Mouse (Mus musculus) adrenal gland, postnatal 14 days (tissue): ENCODE results near the gene Ankrd6. TPM values are rescaled to one million over a fixed set of nuclear protein-coding genes. Genes with fewer than 3 reads are reported as not detected.
"Not testable (repeated sequence)": the region's sequence is repeated elsewhere in the genome, so short reads cannot be mapped to it uniquely, and the experiment has no call there.

Experiments used
- DNase-seq: peaks from one replicate; pipeline ENCODE4 v3.0.0; 2021; ENCODE audit warnings: mixed read lengths
- long read RNA-seq, 2 experiments: library from polyadenylated mRNA; stranded (forward); transcript quantifications; one replicate each; pipeline ENCODE4 v2.0.0; 2021
- total RNA-seq: library from RNA; stranded (reverse); gene quantifications from 2 replicates; pipeline ENCODE4 v1.2.3, GENCODE M21; 2021

Gene Ankrd6
- 3.0 and 5.4 TPM in 2 replicates for total RNA-seq
- long read RNA-seq, experiment 1, full-length matches to known transcripts: 2 of 4 reads
- long read RNA-seq, experiment 1, partial matches to known transcripts: 0 of 4 reads
- long read RNA-seq, experiment 1, other reads (novel, unspliced or antisense): 2 of 4 reads
- long read RNA-seq, experiment 2: 0 reads

- peak; percentile 90 for DNase-seq
These were observed at the start of gene Ankrd6 for GRCm38 (mm10) chr4:32950356-32951034. Gene Ankrd6 (minus strand): TSS chr4:32950841.

- no peak for DNase-seq
These were observed 48.4 kb upstream of the Ankrd6 start for GRCm38 (mm10) chr4:32998996-32999395.

GRCm38 (mm10) chr4:32997571-32997970, 46.9 kb upstream of the Ankrd6 start:
- no peak for DNase-seq

- no peak for DNase-seq
These were observed 45.4 kb upstream of the Ankrd6 start for GRCm38 (mm10) chr4:32996083-32996482.

GRCm38 (mm10) chr4:32994168-32994567, 43.5 kb upstream of the Ankrd6 start:
- no peak for DNase-seq

- no peak for DNase-seq
These were observed 38.7 kb upstream of the Ankrd6 start for GRCm38 (mm10) chr4:32989346-32989745.

GRCm38 (mm10) chr4:32987006-32987405, 36.4 kb upstream of the Ankrd6 start:
- no peak for DNase-seq

GRCm38 (mm10) chr4:32985684-32986083, 35.0 kb upstream of the Ankrd6 start:
- DNase-seq: no peak

GRCm38 (mm10) chr4:32984801-32985675, 34.4 kb upstream of the Ankrd6 start:
- DNase-seq: peak; percentile 16

GRCm38 (mm10) chr4:32984242-32984641, 33.6 kb upstream of the Ankrd6 start:
- DNase-seq: no peak

GRCm38 (mm10) chr4:32983176-32984155, 32.8 kb upstream of the Ankrd6 start:
- DNase-seq: peak; percentile 82

GRCm38 (mm10) chr4:32982716-32983175, 32.1 kb upstream of the Ankrd6 start, which contains the start of gene Rragd:
Gene Rragd (plus strand): TSS chr4:32983037.
- DNase-seq: peak; percentile 52

- DNase-seq: no peak
These were observed 31.5 kb upstream of the Ankrd6 start for GRCm38 (mm10) chr4:32982041-32982715.

GRCm38 (mm10) chr4:32981617-32982016, 31.0 kb upstream of the Ankrd6 start:
- DNase-seq: no peak

GRCm38 (mm10) chr4:32980061-32980460, 29.4 kb upstream of the Ankrd6 start:
- DNase-seq: no peak

- no peak for DNase-seq
These were observed 26.7 kb upstream of the Ankrd6 start for GRCm38 (mm10) chr4:32977331-32977730.

- not testable (repeated sequence) for DNase-seq
These were observed 14.0 kb upstream of the Ankrd6 start for GRCm38 (mm10) chr4:32964619-32965018.

GRCm38 (mm10) chr4:32961394-32961793, 10.8 kb upstream of the Ankrd6 start:
- DNase-seq: no peak

- DNase-seq: no peak
These were observed 5.8 kb upstream of the Ankrd6 start for GRCm38 (mm10) chr4:32956423-32956822.

- DNase-seq: no peak
These were observed 2.0 kb upstream of the Ankrd6 start for GRCm38 (mm10) chr4:32952681-32953080.
